Mouse (Mus musculus) hindbrain, embryonic 13.5 days (tissue): ENCODE measurements around the gene Elovl7. TPM values are rescaled to one million over a fixed set of nuclear protein-coding genes. Genes with fewer than 3 reads are reported as not detected.

Experiments used
- ATAC-seq: fragments of 200-750 bp; cut with Nextera tagmentation; 2 replicates; pipeline ENCODE4 v1.8.0; 2017; ENCODE audit warnings: moderate TSS enrichment; ENCODE audit not compliant: low FRiP score
- H3K27ac ChIP-seq: fragments of 300-500 bp; sonication (generic); 2 replicates; pipeline ENCODE4 v1.5.1; 2015; ENCODE audit warnings: inconsistent platforms, mild to moderate bottlenecking, moderate library complexity
- H3K27me3 ChIP-seq: fragments of 300-500 bp; sonication (generic); 2 replicates; pipeline ENCODE4 v1.6.1; 2015; ENCODE audit warnings: mild to moderate bottlenecking, inconsistent platforms
- H3K36me3 ChIP-seq: fragments of 300-500 bp; sonication (generic); 2 replicates; pipeline ENCODE4 v1.6.1; 2015; ENCODE audit warnings: mild to moderate bottlenecking, inconsistent platforms
- H3K4me1 ChIP-seq: fragments of 300-500 bp; sonication (generic); replicated peaks from 2 replicates; pipeline ENCODE4 v1.6.1; 2015; ENCODE audit warnings: inconsistent platforms
- H3K4me2 ChIP-seq: fragments of 300-500 bp; sonication (generic); 2 replicates; pipeline ENCODE4 v1.6.1; 2015; ENCODE audit warnings: inconsistent platforms, mild to moderate bottlenecking, moderate library complexity
- H3K4me3 ChIP-seq: fragments of 300-500 bp; sonication (generic); 2 replicates; pipeline ENCODE4 v1.5.1; 2015; ENCODE audit warnings: mild to moderate bottlenecking, inconsistent platforms
- H3K9ac ChIP-seq: fragments of 300-500 bp; sonication (generic); 2 replicates; pipeline ENCODE4 v1.6.1; 2015; ENCODE audit warnings: mild to moderate bottlenecking, inconsistent platforms
- H3K9me3 ChIP-seq: fragments of 300-500 bp; sonication (generic); 2 replicates; pipeline ENCODE4 v1.6.1; 2016; ENCODE audit warnings: inconsistent platforms
- WGBS: fragments of 180-500 bp; shearing (Covaris S2); methylation state at CpG from one replicate; pipeline ENCODE4 v1.1.7; 2015; 5-methylcytosine and 5-hydroxymethylcytosine counted together
- polyA plus RNA-seq: library from polyadenylated mRNA; unstranded; fragments of >200 nt; fragmentation: Nextera tagmentation; extraction: Ambion mirVana; gene quantifications from 2 replicates; pipeline ENCODE4 v1.2.1, GENCODE M21; 2015

The Elovl7 gene
- polyA plus RNA-seq, 1 experiment from 2014 or later = 2.4 TPM

- H3K9ac ChIP-seq = no peak overlapping the region
- H3K4me1 ChIP-seq = no peaks in the 10 kb centered on the region
- no peaks in the 10 kb centered on the region for H3K9me3 ChIP-seq
- no peak overlapping the region for H3K4me2 ChIP-seq
- no peak for ATAC-seq
- no peak overlapping the region for H3K4me3 ChIP-seq
- no peaks in the 10 kb centered on the region for H3K27me3 ChIP-seq
- no peaks in the 10 kb centered on the region for H3K36me3 ChIP-seq
- WGBS = 89% methylated on average over 5 of the region's 5 CpGs
- H3K27ac ChIP-seq = no peak overlapping the region
These were observed 39.8 kb downstream of the Elovl7 start for GRCm38 (mm10) chr13:108253977-108254376.

GRCm38 (mm10) chr13:108263042-108263441 is 48.8 kb downstream of the Elovl7 start:
- H3K9ac ChIP-seq = no peak overlapping the region
- no peaks in the 10 kb centered on the region for H3K27me3 ChIP-seq
- ATAC-seq = no peak
- no peaks in the 10 kb centered on the region for H3K36me3 ChIP-seq
- no peaks in the 10 kb centered on the region for H3K9me3 ChIP-seq
- no peak overlapping the region for H3K27ac ChIP-seq
- H3K4me2 ChIP-seq = no peak overlapping the region
- no peaks in the 10 kb centered on the region for H3K4me1 ChIP-seq
- no peak overlapping the region for H3K4me3 ChIP-seq
- WGBS = 51% methylated on average over 8 of the region's 8 CpGs

- WGBS = 84% methylated on average over 4 of the region's 4 CpGs
- no peaks in the 10 kb centered on the region for H3K27me3 ChIP-seq
- H3K4me1 ChIP-seq = no peaks in the 10 kb centered on the region
- no peak overlapping the region for H3K4me3 ChIP-seq
- H3K27ac ChIP-seq = no peak overlapping the region
- H3K9ac ChIP-seq = no peak overlapping the region
- no peaks in the 10 kb centered on the region for H3K36me3 ChIP-seq
- no peak overlapping the region for H3K4me2 ChIP-seq
- ATAC-seq = no peak
- no peaks in the 10 kb centered on the region for H3K9me3 ChIP-seq
These were observed 51.2 kb downstream of the Elovl7 start for GRCm38 (mm10) chr13:108265394-108265793.

- H3K36me3 ChIP-seq = no peaks in the 10 kb centered on the region
- H3K4me1 ChIP-seq = no peaks in the 10 kb centered on the region
- no peak overlapping the region for H3K4me2 ChIP-seq
- no peak for ATAC-seq
- 82% methylated on average over 9 of the region's 9 CpGs for WGBS
- H3K27ac ChIP-seq = no peak overlapping the region
- H3K9me3 ChIP-seq = no peaks in the 10 kb centered on the region
- H3K9ac ChIP-seq = no peak overlapping the region
- no peak overlapping the region for H3K4me3 ChIP-seq
- no peaks in the 10 kb centered on the region for H3K27me3 ChIP-seq
These were observed 53.8 kb downstream of the Elovl7 start for GRCm38 (mm10) chr13:108267841-108268634.

- 71% methylated on average over 7 of the region's 7 CpGs for WGBS
- Histone ChIP-seq H3K27ac (no peak overlapping the region), H3K4me1 (no peaks in the 10 kb centered on the region)
These were observed 57.4 kb downstream of the Elovl7 start for GRCm38 (mm10) chr13:108271458-108272148.

GRCm38 (mm10) chr13:108272332-108272731 is 58.1 kb downstream of the Elovl7 start:
- no peak for ATAC-seq
- Histone ChIP-seq H3K27ac (no peak overlapping the region), H3K27me3 (no peaks in the 10 kb centered on the region), H3K4me3 (no peak overlapping the region), H3K4me2 (no peak overlapping the region), H3K9me3 (no peaks in the 10 kb centered on the region), H3K4me1 (no peaks in the 10 kb centered on the region), H3K36me3 (no peaks in the 10 kb centered on the region), H3K9ac (no peak overlapping the region)
- WGBS = 88% methylated on average over 8 of the region's 8 CpGs

More at GRCm38 (mm10) chr13:108271458-108272148, 57.4 kb downstream of the Elovl7 start:
- Histone ChIP-seq H3K9ac (no peak overlapping the region), H3K27me3 (no peaks in the 10 kb centered on the region), H3K36me3 (no peaks in the 10 kb centered on the region), H3K4me2 (no peak overlapping the region), H3K9me3 (no peaks in the 10 kb centered on the region), H3K4me3 (no peak overlapping the region)
- no peak for ATAC-seq

- WGBS = 60% methylated on average over 15 of the region's 15 CpGs
These were observed 58.8 kb downstream of the Elovl7 start for GRCm38 (mm10) chr13:108273034-108273433.

GRCm38 (mm10) chr13:108273456-108273855 is 59.3 kb downstream of the Elovl7 start:
- ATAC-seq = no peak
- 46% methylated on average over 5 of the region's 5 CpGs for WGBS
- no peak overlapping the region for H3K9ac ChIP-seq
- H3K4me3 ChIP-seq = no peak overlapping the region
- no peaks in the 10 kb centered on the region for H3K4me1 ChIP-seq
- no peaks in the 10 kb centered on the region for H3K36me3 ChIP-seq
- no peak overlapping the region for H3K27ac ChIP-seq
- H3K27me3 ChIP-seq = no peaks in the 10 kb centered on the region
- no peaks in the 10 kb centered on the region for H3K9me3 ChIP-seq
- H3K4me2 ChIP-seq = no peak overlapping the region

More at GRCm38 (mm10) chr13:108273034-108273433, 58.8 kb downstream of the Elovl7 start:
- H3K4me1 ChIP-seq = no peaks in the 10 kb centered on the region
- no peak overlapping the region for H3K27ac ChIP-seq
- ATAC-seq = no peak
- H3K4me2 ChIP-seq = no peak overlapping the region
- H3K4me3 ChIP-seq = no peak overlapping the region
- H3K9ac ChIP-seq = no peak overlapping the region
- no peaks in the 10 kb centered on the region for H3K36me3 ChIP-seq
- H3K27me3 ChIP-seq = no peaks in the 10 kb centered on the region
- H3K9me3 ChIP-seq = no peaks in the 10 kb centered on the region

- Histone ChIP-seq H3K27ac (no peak overlapping the region), H3K4me1 (no peaks in the 10 kb centered on the region), H3K9ac (no peak overlapping the region), H3K27me3 (no peaks in the 10 kb centered on the region), H3K4me2 (no peak overlapping the region), H3K4me3 (no peak overlapping the region), H3K9me3 (no peaks in the 10 kb centered on the region), H3K36me3 (no peaks in the 10 kb centered on the region)
- no peak for ATAC-seq
- WGBS = 67% methylated on average over 1 of the region's 1 CpGs
These were observed 62.4 kb downstream of the Elovl7 start for GRCm38 (mm10) chr13:108276561-108276960.

- Histone ChIP-seq H3K9me3 (no peaks in the 10 kb centered on the region), H3K27me3 (no peaks in the 10 kb centered on the region), H3K4me1 (no peaks in the 10 kb centered on the region), H3K36me3 (no peaks in the 10 kb centered on the region), H3K9ac (no peak overlapping the region), H3K4me3 (no peak overlapping the region), H3K27ac (no peak overlapping the region), H3K4me2 (no peak overlapping the region)
- no peak for ATAC-seq
- WGBS = 80% methylated on average over 7 of the region's 7 CpGs
These were observed 63.1 kb downstream of the Elovl7 start for GRCm38 (mm10) chr13:108277320-108277719.

GRCm38 (mm10) chr13:108278592-108278991 is 64.4 kb downstream of the Elovl7 start:
- H3K36me3 ChIP-seq = no peaks in the 10 kb centered on the region
- 66% methylated on average over 6 of the region's 6 CpGs for WGBS

GRCm38 (mm10) chr13:108284312-108284711 is 70.1 kb downstream of the Elovl7 start:
- H3K4me1 ChIP-seq = no peaks in the 10 kb centered on the region
- no peak overlapping the region for H3K4me2 ChIP-seq
- H3K9me3 ChIP-seq = no peaks in the 10 kb centered on the region
- ATAC-seq = no peak
- H3K9ac ChIP-seq = no peak overlapping the region
- 95% methylated on average over 2 of the region's 2 CpGs for WGBS
- H3K4me3 ChIP-seq = no peak overlapping the region
- no peak overlapping the region for H3K27ac ChIP-seq
- no peaks in the 10 kb centered on the region for H3K36me3 ChIP-seq
- H3K27me3 ChIP-seq = no peaks in the 10 kb centered on the region

More at GRCm38 (mm10) chr13:108278592-108278991, 64.4 kb downstream of the Elovl7 start:
- Histone ChIP-seq H3K9ac (no peak overlapping the region), H3K4me1 (no peaks in the 10 kb centered on the region), H3K9me3 (no peaks in the 10 kb centered on the region), H3K4me2 (no peak overlapping the region), H3K27ac (no peak overlapping the region), H3K4me3 (no peak overlapping the region), H3K27me3 (no peaks in the 10 kb centered on the region)
- no peak for ATAC-seq
